Mouse (Mus musculus) lung, embryonic 15.5 days (tissue): ENCODE results near the gene Exoc8. TPM values are rescaled to one million over a fixed set of nuclear protein-coding genes. Genes with fewer than 3 reads are reported as not detected.
A peak's percentile ranks its signal among the peaks of the same experiment; 100 is the strongest.

ENCODE experiments used
- ATAC-seq: fragments of 200-750 bp; cut with Nextera tagmentation; 2 replicates; pipeline ENCODE4 v1.8.0; 2017; ENCODE audit warnings: moderate number of reproducible peaks, borderline replicate concordance; ENCODE audit not compliant: low FRiP score, low TSS enrichment; ENCODE audit errors: extremely low read depth
- H3K27ac ChIP-seq: fragments of 300-500 bp; sonication (generic); 2 replicates; pipeline ENCODE4 v1.5.1; 2015; ENCODE audit warnings: moderate library complexity, mild to moderate bottlenecking, inconsistent platforms
- H3K27me3 ChIP-seq: fragments of 300-500 bp; sonication (generic); 2 replicates; pipeline ENCODE4 v1.6.1; 2015; ENCODE audit warnings: inconsistent platforms
- H3K36me3 ChIP-seq: fragments of 300-500 bp; sonication (generic); 2 replicates; pipeline ENCODE4 v1.6.1; 2015; ENCODE audit warnings: inconsistent platforms
- H3K4me1 ChIP-seq: fragments of 300-500 bp; sonication (generic); 2 replicates; pipeline ENCODE4 v1.6.1; 2015; ENCODE audit warnings: inconsistent platforms
- H3K4me2 ChIP-seq: fragments of 300-500 bp; sonication (generic); 2 replicates; pipeline ENCODE4 v1.6.1; 2015; ENCODE audit warnings: inconsistent platforms, mild to moderate bottlenecking, moderate library complexity
- H3K4me3 ChIP-seq: fragments of 300-500 bp; sonication (generic); 2 replicates; pipeline ENCODE4 v1.5.1; 2015; ENCODE audit warnings: mild to moderate bottlenecking, inconsistent platforms
- H3K9ac ChIP-seq: fragments of 300-500 bp; sonication (generic); 2 replicates; pipeline ENCODE4 v1.6.1; 2015; ENCODE audit warnings: inconsistent platforms
- H3K9me3 ChIP-seq: fragments of 300-500 bp; sonication (generic); 2 replicates; pipeline ENCODE4 v1.6.1; 2016; ENCODE audit warnings: inconsistent platforms
- WGBS: fragments of 180-500 bp; shearing (Covaris S2); methylation state at CpG from one replicate; pipeline ENCODE4 v1.1.7; 2015; 5-methylcytosine and 5-hydroxymethylcytosine counted together
- polyA plus RNA-seq: library from polyadenylated mRNA; unstranded; fragments of >200 nt; fragmentation: Nextera tagmentation; extraction: Ambion mirVana; gene quantifications from 2 replicates; pipeline ENCODE4 v1.2.1, GENCODE M21; 2015

The Exoc8 gene
- polyA plus RNA-seq, 1 experiment from 2014 or later: 9.7 TPM

DNA sequence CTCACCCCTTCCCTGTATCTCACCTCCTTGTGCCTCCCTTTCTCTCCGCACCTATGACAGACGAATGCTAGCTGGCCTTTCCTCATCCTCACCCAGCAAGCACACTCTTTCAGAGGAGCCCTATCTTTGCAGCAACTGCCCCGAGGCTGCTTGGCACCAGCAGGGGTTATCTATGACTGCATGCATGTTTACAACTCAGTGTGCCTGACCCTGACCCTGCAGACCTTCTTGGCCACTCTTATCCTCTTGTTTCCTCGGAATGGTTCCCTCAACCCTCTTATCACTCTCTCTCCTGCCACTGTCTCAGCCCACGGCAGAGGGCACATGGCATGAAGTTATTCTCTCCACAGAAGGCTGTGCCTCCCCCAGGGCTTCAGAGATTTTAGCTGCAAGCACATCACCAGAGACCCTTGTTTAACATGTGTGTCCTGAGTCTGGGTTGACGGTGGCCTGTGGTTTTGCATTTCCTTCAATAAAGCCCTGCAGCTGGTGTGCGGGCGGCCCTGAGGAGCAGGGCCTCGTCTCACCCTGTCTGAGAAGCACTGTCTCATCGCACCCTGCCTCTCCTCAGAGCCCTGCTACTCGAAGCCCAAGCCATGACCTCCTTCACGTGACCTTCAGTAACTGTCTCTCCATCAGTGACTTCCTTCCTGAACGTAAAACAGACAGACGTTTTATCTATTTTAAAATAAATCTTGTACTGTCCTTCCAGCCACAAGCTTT, 28.2 kb upstream of the Exoc8 start:
- Histone ChIP-seq H3K4me2 (no peak overlapping the region), H3K27ac (peak overlapping the region; percentile 72; the same call in 1 of the 2 replicates), H3K9ac (no peak overlapping the region), H3K4me1 (peaks cover 36% of the 10 kb centered on the region), H3K4me3 (no peak overlapping the region), H3K27me3 (no peaks in the 10 kb centered on the region), H3K36me3 (no peaks in the 10 kb centered on the region), H3K9me3 (no peaks in the 10 kb centered on the region)
- no peak for ATAC-seq
- 49% methylated on average over 14 of the region's 14 CpGs for WGBS

DNA sequence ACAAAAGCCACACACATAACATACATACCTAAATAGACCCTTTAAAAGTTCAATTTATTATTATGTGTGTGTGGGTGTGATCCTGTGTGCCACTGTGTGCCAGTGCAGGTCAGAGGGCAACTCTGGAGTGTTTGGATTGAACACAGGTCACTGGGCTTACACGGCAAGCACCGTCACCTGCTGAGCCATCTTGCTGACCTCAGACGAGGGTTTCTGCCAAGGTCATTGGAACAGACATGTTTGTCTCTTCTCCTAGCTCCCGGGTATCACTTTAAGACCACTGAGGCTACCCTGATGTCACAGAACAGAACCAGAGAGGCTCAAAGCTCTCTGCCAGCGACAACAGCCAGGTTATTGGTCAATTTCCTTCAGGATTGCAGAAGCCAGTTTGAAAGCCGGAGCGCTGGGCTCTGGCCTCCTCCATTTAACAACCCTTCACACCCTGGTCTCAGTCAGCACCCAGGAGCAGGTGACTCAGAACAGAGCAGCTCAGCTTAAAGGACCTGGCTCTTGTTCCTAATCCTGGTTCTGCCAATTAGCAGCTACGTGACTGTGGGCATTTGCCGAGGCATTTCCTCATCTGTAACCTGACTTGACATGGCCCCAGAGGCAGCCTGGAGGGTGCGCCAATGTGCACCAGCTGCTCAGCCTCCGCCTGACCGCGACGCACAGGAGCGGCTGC, 26.6 kb upstream of the Exoc8 start:
- no peak overlapping the region for H3K4me2 ChIP-seq
- no peak for ATAC-seq
- WGBS: 85% methylated on average over 15 of the region's 15 CpGs
- no peak overlapping the region for H3K9ac ChIP-seq
- no peaks in the 10 kb centered on the region for H3K9me3 ChIP-seq
- H3K36me3 ChIP-seq: no peaks in the 10 kb centered on the region
- H3K4me1 ChIP-seq: peaks cover 36% of the 10 kb centered on the region
- no peak overlapping the region for H3K27ac ChIP-seq
- no peak overlapping the region for H3K4me3 ChIP-seq
- H3K27me3 ChIP-seq: no peaks in the 10 kb centered on the region

GRCm38 (mm10) chr8:124922490-124923089, 25.1 kb upstream of the Exoc8 start:
- Histone ChIP-seq H3K4me2 (no peak overlapping the region), H3K36me3 (no peaks in the 10 kb centered on the region), H3K4me1 (peaks cover 36% of the 10 kb centered on the region), H3K27ac (no peak overlapping the region), H3K27me3 (no peaks in the 10 kb centered on the region), H3K9ac (no peak overlapping the region), H3K9me3 (no peaks in the 10 kb centered on the region), H3K4me3 (no peak overlapping the region)
- WGBS: 64% methylated on average over 11 of the region's 11 CpGs
- ATAC-seq: no peak

- Histone ChIP-seq H3K4me1 (peaks cover 27% of the 10 kb centered on the region), H3K27ac (peak overlapping the region; percentile 26; the same call in 1 of the 2 replicates), H3K36me3 (no peaks in the 10 kb centered on the region), H3K9ac (no peak overlapping the region), H3K27me3 (no peaks in the 10 kb centered on the region), H3K4me3 (no peak overlapping the region), H3K4me2 (peak overlapping the region; percentile 20; the same call in 1 of the 2 replicates), H3K9me3 (no peaks in the 10 kb centered on the region)
- WGBS: 39% methylated on average over 18 of the region's 18 CpGs
- 0 out of 2 replicates have a peak, but pooled peaks have one; percentile 4 for ATAC-seq
Observed at GRCm38 (mm10) chr8:124921369-124922279, 24.1 kb upstream of the Exoc8 start.

DNA sequence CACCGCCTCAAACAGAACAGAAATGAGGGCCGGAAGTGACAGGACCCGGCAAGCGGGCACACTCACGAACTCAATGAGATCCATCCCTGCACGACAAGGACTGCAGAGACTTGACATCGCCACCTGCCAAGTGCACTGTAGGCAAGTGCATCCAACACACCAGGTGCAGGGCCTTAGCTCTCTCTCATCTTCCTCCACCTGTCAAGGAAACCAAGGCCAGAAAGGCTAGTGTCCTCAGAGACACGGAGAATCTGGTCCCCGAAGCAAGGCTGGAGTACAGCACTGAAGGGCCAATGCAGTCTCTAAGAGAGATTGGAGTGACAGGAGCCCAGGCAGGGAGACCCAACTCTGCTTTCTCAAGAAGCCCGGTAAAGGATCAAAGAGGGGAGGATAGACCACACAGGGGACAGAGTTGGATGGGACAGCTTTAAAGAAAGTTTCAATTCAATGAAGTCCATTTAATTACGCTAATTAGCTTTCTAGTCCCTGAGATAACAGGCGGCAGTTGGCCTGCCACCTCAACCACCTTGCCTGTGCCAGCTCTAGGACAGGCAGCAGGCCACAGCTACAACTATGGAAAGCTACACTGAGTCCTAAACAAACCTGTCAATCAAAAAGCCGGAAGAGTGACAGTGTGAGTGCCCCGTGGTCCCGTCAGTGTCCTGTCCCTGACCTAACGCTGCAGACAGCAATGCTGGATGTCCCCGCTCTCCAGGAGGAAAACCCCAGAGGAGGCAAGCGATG, 20.4 kb upstream of the Exoc8 start:
- no peaks in the 10 kb centered on the region for H3K27me3 ChIP-seq
- H3K4me1 ChIP-seq: peaks cover 19% of the 10 kb centered on the region
- H3K27ac ChIP-seq: no peak overlapping the region
- peaks cover 26% of the 10 kb centered on the region for H3K36me3 ChIP-seq
- H3K4me3 ChIP-seq: no peak overlapping the region
- no peak for ATAC-seq
- H3K4me2 ChIP-seq: no peak overlapping the region
- no peak overlapping the region for H3K9ac ChIP-seq
- WGBS: 80% methylated on average over 18 of the region's 18 CpGs
- H3K9me3 ChIP-seq: no peaks in the 10 kb centered on the region

- Histone ChIP-seq H3K9me3 (no peaks in the 10 kb centered on the region), H3K4me3 (no peak overlapping the region), H3K27me3 (no peaks in the 10 kb centered on the region), H3K4me2 (no peak overlapping the region), H3K9ac (no peak overlapping the region), H3K4me1 (no peaks in the 10 kb centered on the region), H3K27ac (no peak overlapping the region), H3K36me3 (peaks cover 59% of the 10 kb centered on the region)
- ATAC-seq: no peak
- WGBS: 97% methylated on average over 5 of the region's 5 CpGs
Observed at GRCm38 (mm10) chr8:124914061-124914460, 16.6 kb upstream of the Exoc8 start.

GRCm38 (mm10) chr8:124911938-124912872, 14.7 kb upstream of the Exoc8 start:
- H3K9me3 ChIP-seq: no peaks in the 10 kb centered on the region
- no peak overlapping the region for H3K27ac ChIP-seq
- WGBS: 78% methylated on average over 17 of the region's 17 CpGs
- H3K9ac ChIP-seq: no peak overlapping the region
- H3K36me3 ChIP-seq: peaks cover 76% of the 10 kb centered on the region
- no peaks in the 10 kb centered on the region for H3K27me3 ChIP-seq
- no peak overlapping the region for H3K4me3 ChIP-seq
- no peaks in the 10 kb centered on the region for H3K4me1 ChIP-seq
- no peak overlapping the region for H3K4me2 ChIP-seq
- no peak for ATAC-seq

- 76% methylated on average over 10 of the region's 10 CpGs for WGBS
- Histone ChIP-seq H3K27me3 (no peaks in the 10 kb centered on the region), H3K27ac (no peak overlapping the region), H3K9ac (no peak overlapping the region), H3K4me1 (no peaks in the 10 kb centered on the region), H3K9me3 (no peaks in the 10 kb centered on the region), H3K36me3 (peaks cover 87% of the 10 kb centered on the region), H3K4me2 (no peak overlapping the region), H3K4me3 (no peak overlapping the region)
- ATAC-seq: no peak
Observed at GRCm38 (mm10) chr8:124910349-124910748, 12.8 kb upstream of the Exoc8 start.

- no peak for ATAC-seq
- Histone ChIP-seq H3K4me2 (no peak overlapping the region), H3K27ac (no peak overlapping the region), H3K4me3 (no peak overlapping the region), H3K9ac (no peak overlapping the region), H3K4me1 (0 out of 2 replicates have a peak, but pooled peaks cover under 1% of the 10 kb centered on the region), H3K36me3 (peaks cover 86% of the 10 kb centered on the region), H3K27me3 (no peaks in the 10 kb centered on the region), H3K9me3 (no peaks in the 10 kb centered on the region)
- WGBS: 87% methylated on average over 16 of the region's 16 CpGs
Observed at GRCm38 (mm10) chr8:124909936-124910335, 12.4 kb upstream of the Exoc8 start.

- H3K27me3 ChIP-seq: no peaks in the 10 kb centered on the region
- no peak overlapping the region for H3K27ac ChIP-seq
- H3K4me3 ChIP-seq: no peak overlapping the region
- H3K36me3 ChIP-seq: peaks cover 80% of the 10 kb centered on the region
- 0 out of 2 replicates have a peak, but pooled peaks cover 4% of the 10 kb centered on the region for H3K4me1 ChIP-seq
- no peaks in the 10 kb centered on the region for H3K9me3 ChIP-seq
- WGBS: 78% methylated on average over 2 of the region's 2 CpGs
- no peak overlapping the region for H3K9ac ChIP-seq
- no peak overlapping the region for H3K4me2 ChIP-seq
- ATAC-seq: no peak
Observed at GRCm38 (mm10) chr8:124905482-124905881, 8.0 kb upstream of the Exoc8 start.
